Mouse (Mus musculus) embryo, embryonic 11.5 days (tissue): ENCODE measurements around the gene Nt5c3b.

Experiments used
- DNase-seq: peaks from one replicate; pipeline ENCODE4 v3.0.0-alpha.2; 2012; ENCODE audit warnings: low read depth, low spot score

Nt5c3b gene

GRCm38 (mm10) chr11:100441797-100442196, at the start of gene Nt5c3b, which contains the start of gene Klhl10:
Gene Nt5c3b, minus strand, starts transcription at chr11:100441808.
Gene Klhl10, plus strand, starts transcription at chr11:100441917.
- DNase-seq, result no peak

DNA sequence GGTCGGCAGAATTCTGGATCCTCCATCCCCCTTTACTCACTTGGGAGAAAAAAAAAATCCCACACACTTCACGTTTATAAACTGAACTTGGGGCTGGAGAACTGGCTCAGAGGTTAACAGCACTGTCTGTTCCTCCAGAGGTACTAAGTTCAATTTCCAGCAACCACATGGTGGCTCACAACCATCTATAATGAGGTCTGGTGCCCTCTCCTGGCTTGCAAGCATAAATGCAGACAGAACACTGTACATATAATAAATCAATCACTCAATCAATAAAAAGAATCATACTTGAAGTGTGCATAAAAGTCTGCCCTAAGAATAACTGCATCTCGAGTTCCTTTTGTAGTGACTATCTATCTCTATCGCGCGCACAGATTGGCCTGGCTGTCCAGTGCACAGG, 49.3 kb upstream of the Nt5c3b start:
- DNase-seq, result no peak

GRCm38 (mm10) chr11:100485801-100486538, 44.4 kb upstream of the Nt5c3b start:
- DNase-seq, result peak; percentile 19

DNA sequence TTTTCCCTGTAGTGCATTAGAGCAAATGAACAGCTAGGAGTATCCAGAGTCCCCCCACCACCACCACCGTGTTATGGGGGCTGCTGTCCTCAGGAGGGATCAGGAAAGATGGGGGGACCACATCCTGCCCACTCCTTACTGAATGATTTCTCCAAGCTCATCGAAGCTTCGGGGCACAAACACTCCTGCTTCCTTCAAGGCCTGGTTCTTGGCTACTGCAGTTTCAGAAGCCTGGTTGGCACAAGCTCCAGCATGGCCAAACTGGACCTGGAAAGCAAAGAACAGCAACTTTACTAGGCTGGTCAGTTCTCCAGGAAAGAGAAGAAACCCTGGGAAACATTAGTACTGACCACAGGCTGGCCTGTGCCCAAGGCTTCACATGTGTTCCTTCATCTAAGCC, 42.9 kb upstream of the Nt5c3b start:
- DNase-seq, result no peak

GRCm38 (mm10) chr11:100479152-100479551, 37.5 kb upstream of the Nt5c3b start:
- DNase-seq, result no peak

DNA sequence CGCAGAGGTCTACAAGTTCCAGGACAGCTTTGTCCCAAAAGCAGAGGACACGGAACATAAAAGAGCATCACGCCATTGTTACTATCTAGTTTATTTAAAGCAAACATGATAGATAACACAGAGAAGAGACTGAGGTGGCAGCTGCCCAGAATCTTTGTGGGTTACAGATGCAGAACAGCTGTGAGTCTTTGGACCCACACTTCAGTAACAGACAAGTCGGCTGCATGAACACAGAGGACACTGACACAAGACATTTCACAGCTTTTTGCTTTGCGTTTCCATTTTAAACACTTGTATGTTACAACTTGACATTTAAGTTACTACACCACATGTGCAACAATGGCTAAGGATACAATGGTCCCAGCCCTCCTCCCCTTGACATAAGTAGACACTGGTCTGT, 34.7 kb upstream of the Nt5c3b start:
- no peak for DNase-seq

- DNase-seq, result no peak
Observed at GRCm38 (mm10) chr11:100472935-100473295, 31.3 kb upstream of the Nt5c3b start.

GRCm38 (mm10) chr11:100472197-100472934, 30.8 kb upstream of the Nt5c3b start, which contains the start of gene Klhl11:
Gene Klhl11, minus strand, starts transcription at chr11:100472741.
- DNase-seq, result peak; percentile 92

GRCm38 (mm10) chr11:100471352-100472196, 30.0 kb upstream of the Nt5c3b start:
- peak; percentile 1 for DNase-seq

GRCm38 (mm10) chr11:100465833-100466232, 24.2 kb upstream of the Nt5c3b start:
- no peak for DNase-seq

DNA sequence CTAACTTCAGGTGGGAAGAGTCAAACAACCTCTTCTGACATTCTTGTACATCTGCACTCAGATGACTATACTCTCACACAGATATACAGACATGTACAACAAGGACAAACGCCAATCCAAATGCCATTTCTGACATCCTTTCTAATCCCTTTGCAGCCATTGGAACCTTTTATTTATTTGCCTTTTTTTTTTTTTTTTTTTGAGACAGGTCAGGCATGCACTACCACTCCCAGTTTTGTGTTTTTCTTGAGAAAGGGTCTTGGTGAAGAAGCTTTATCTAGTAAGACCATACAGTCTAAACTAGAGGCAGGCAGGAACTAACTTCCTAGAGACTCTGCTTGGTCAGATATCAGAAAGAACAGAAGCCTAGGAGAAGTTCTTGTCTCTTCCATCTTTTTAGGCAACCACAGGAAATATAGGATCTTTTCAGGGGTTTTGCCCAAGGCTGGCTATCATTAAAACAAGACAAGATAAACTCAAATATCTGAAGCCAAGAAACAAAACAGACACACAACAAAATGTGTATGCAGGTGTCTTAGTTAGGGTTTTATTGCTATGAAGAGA, 23.7 kb upstream of the Nt5c3b start:
- no peak for DNase-seq

GRCm38 (mm10) chr11:100462699-100463098, 21.1 kb upstream of the Nt5c3b start:
- no peak for DNase-seq

DNA sequence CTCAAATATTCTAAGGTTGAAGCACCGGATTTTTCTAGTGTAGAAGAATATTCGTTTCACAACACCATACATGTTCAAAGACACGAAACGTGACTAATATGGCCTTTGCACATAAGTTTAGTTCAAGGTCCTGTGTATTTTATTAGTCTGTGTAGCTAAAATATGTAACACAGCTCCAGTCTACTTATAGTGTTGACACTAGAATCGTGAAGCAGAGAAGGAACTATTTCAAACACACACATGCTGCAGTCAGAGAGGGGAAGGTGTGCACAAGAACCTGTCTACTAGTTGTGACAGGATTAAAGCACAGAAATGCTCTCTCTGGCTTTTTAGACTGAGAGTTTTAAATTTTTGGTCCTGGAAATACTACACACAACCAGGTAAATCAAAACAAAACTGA, 16.1 kb upstream of the Nt5c3b start:
- no peak for DNase-seq

DNA sequence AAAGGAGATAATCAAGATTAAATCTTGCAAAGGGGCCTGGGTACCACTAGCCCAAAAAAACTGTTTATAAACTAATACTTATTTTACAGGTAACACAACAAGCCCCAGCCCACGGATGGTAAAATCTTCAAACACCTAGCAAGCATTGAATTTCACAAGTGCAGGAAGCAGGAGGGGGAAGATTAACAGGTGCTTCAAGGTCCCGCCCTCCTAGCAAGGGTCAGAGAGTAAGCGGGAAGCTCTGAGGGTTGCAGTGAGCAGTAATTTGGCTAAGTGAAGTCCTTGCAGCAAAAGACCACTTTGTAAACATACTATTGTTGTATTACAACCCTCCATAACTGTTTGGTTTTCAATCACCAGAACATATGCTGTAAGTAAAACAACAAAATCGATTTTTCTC, 15.6 kb upstream of the Nt5c3b start:
- DNase-seq, result no peak

DNA sequence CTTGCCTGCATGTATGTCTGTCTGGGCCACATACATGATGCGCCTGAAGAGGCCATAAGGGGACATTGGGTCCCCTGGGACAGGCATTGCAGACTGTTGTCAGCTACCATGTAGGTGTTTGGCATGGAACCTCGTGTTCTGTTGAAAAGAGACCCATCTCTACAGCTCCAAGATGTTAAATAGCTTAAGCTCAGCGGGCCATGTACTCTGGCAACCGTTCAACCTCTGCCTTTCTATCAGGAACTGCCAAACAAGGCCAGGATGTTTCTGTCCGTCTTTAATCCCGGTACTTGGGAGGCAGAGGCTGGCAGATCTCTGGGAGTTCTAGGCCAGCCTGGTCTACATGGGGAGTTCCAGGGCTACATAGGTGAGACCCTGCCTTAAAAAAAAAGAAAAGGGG, 1.0 kb upstream of the Nt5c3b start:
- DNase-seq, result no peak

GRCm38 (mm10) chr11:100440691-100441522, 701 bp downstream of the Nt5c3b start:
- peak; percentile 66 for DNase-seq

DNA sequence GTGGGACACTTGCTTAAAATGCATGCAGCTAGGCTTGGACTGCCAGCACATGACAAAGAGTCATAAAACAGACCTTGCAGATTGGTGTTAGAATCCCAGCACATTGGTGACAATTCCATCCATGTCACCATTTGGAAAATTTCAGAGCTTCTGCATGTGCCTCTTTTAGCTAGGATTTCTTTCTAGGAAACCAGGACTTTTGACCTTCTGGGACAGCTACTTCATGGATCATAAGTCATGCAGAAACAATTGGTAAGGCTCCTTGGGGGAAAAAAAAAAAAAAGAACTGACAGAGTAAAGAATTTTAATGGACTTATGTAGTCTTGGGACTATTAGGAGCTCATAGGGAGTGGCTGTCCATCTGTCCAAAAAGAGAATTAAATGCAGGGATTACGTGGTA, 3.7 kb downstream of the Nt5c3b start:
- no peak for DNase-seq

DNA sequence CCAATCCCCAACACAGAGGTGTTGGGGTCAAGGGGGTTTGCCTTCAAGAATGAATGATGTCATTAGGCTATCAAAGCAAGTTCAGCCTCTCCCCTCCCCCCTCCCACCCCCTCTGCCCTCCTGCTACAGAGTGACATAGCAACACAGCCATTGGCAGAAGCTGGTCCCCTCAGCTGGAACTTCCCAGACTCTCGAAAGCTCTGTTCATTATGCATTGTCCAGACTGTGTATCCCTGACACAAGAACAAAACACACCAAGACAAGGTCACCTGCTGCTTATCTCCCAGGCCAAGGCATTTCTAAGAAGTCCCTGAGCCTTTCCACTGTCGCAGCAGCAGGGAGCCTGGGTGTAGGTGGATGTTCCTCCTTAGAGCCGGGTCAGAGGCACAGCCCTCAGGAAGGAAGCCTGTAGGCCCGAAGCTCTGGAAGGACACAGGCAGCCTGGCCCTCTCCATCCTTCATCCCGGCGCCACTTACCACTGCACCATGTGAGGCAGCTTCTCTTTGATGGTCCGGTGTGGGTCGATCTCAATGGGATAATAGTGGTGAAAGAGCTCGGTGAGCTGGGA, 5.8 kb downstream of the Nt5c3b start:
- no peak for DNase-seq

- DNase-seq, result no peak
Observed at GRCm38 (mm10) chr11:100432002-100432401, 9.6 kb downstream of the Nt5c3b start.

DNA sequence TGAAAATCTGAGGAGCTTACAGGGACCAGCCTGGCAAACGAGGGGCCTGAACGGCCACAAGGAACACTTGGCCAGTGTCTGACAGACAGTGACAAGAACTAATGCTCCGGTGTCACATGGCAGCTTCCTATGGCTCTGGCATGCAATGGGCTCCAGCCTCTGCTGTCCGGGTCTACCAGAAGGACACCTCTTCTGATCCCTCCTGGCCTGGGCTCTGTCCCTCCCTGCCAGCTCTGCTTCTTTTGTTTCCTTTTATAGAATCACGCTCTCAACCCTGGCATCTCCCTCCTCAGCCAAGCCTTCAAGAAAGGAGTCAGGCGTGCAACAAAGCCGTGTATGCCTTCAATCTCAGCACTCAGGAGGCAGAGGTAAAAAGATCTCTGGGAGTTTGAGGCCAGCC, 11.6 kb downstream of the Nt5c3b start:
- DNase-seq, result no peak
